Mouse (Mus musculus) c-Kit-positive CD71-positive TER-119-negative erythroid progenitor cells, embryonic 14.5 days (primary cell): ENCODE data around the gene Snx29.
A peak's percentile ranks its signal among the peaks of the same experiment; 100 is the strongest.

ENCODE experiments used
- DNase-seq: peaks from one replicate; pipeline ENCODE4 v3.0.0-alpha.2; 2013; ENCODE audit warnings: low read depth

Snx29 gene

GRCm38 (mm10) chr16:11783337-11783736 lies 460.6 kb downstream of the Snx29 start:
- DNase-seq: no peak

DNA sequence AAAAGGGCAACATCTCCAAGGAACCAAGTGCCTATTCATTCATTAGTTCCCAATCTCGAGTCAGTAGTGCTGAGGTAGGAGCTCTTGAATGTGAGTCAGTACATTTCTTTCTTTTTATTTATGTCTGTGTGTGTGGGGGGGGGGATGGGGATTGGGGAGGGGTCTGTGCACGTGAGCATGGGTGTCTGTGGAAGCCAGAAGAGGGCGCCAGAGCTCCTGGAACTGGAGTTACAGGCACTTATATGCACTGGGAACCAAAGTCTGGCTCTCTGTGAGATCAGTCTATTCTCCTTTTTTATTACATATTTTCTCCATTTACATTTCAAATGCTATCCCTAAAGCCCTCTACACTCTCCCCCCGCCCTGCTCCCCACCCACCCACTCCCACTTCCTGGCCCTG lies 461.6 kb downstream of the Snx29 start:
- no peak for DNase-seq

- DNase-seq: no peak
Measured at GRCm38 (mm10) chr16:11785806-11786205, 463.1 kb downstream of the Snx29 start.

GRCm38 (mm10) chr16:11790476-11790875 lies 467.8 kb downstream of the Snx29 start:
- DNase-seq: no peak

DNA sequence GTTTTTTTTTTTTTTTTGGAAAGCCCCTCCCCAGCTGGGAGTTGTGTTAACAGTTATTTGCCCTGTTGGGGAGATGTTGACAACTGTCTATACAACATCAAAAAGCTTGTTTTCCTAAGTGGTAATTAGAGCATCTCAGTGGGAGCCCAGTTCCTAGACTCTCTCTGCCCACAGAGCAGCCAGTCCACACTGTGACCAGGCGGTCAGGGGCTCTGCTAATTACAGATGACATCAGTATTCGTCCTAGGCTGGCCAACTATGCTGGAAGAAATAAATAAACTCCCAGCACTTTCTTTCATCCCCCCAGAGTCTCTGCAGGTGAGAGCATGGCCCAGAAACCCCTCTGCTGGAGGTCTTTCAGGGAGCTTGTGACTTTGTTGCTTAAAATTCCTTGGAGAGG lies 470.7 kb downstream of the Snx29 start:
- no peak for DNase-seq

DNA sequence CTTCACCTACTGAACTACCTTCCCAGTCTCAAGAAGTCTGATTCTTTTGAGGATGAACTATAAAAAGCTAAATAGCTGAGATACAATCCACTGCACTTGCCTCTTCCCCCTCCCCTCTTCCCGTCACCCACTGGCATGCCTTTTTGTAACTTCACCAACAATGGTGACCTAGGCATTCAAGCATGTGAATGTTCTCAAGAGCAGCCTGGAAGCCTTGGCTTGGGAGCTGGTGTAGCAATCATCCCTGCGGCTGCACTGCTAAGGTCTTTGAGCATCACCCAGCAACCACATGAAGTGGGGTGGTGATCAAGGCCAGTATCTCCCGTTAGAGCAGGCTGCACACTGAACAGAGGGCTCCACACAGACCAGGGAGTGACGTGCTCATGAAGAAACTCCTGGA lies 471.9 kb downstream of the Snx29 start:
- DNase-seq: no peak

DNA sequence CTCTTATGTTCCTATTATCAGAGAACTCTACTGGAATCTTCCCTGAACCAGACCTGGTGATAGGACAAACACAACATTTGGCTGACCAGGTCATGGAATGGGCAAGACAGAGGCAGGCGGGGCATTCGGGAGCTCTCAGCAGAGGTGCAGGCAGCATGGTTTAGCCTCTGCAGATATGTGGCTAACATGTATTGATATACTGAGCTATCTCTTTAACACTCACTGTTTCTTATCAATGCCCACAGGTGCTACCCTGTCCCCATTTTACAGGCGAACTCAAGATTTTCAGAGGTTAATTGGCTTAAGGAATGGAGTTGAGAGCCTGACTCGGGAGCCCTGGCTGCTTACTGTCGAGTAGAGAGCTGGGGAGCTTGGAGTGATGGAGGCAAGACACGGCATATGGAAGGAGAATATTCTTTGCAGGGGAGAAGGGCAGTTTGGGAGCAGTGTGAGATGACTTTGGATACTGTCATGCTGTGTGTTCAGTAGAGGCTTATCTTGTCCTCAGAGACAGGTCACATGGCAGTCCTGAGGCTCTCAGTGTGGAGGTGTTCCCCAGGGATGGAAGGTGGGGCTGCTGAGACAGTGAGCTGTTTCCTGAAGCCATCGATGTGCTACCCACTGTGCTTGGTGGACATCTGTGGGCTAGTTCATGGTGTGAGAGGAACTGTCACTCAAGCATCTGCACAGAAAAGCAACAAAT lies 473.2 kb downstream of the Snx29 start:
- peak; percentile 9 for DNase-seq

DNA sequence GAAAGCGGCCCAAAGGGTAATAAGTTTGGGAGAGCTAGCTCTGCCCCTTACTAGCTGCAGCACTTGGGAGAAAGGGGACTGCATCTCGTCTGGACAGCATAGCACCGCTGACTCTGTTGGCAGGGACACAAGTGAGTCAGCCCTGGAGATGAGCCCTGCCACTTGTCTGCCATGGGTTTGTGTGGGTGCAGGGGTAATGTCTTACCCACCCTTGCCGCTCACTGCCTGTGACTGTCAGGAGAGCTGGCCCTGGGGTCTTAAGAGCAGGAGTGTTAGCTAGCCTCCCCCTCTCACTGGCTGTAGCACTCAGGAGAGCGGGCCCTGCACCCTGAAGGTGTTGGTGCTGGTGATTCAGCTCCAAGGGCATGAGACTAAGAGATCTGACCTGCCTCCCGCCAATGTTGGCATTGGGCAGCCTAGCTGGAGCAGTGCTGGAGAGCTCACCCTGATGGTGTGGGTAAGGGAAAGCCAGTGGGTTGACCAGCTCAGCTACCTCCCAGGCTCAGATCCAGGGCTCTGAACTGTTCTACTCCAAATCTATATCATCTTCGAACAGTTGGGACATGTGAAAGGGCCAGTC lies 479.3 kb downstream of the Snx29 start:
- DNase-seq: no peak
